Mouse (Mus musculus): ENCODE measurements around the gene Mc1r. TPM values are rescaled to one million over a fixed set of nuclear protein-coding genes. Genes with fewer than 3 reads are reported as not detected.
A peak's percentile ranks its signal among the peaks of the same experiment; 100 is the strongest.

The Mc1r gene
- total RNA-seq (2017): not detected in 3 replicates

GRCm38 (mm10) chr8:123406786-123407185 lies at the start of gene Mc1r:
TSS of gene Mc1r (plus strand) at chr8:123407107.
- ATAC-seq (replicated peaks; ENCODE audit: insufficient number of reproducible peaks, low FRiP score, low TSS enrichment, poor library complexity, severe bottlenecking): 0 out of 2 replicates have a peak, but pooled peaks have one; percentile 42

GRCm38 (mm10) chr8:123361082-123361739 lies 45.7 kb upstream of the Mc1r start:
- ATAC-seq (replicated peaks; ENCODE audit: insufficient number of reproducible peaks, low FRiP score, low TSS enrichment, poor library complexity, severe bottlenecking): peak; percentile 88

GRCm38 (mm10) chr8:123373403-123374238 lies 33.3 kb upstream of the Mc1r start, which contains the start of gene Tcf25:
TSS of gene Tcf25 (plus strand) at chr8:123373753.
- ATAC-seq (replicated peaks; ENCODE audit: insufficient number of reproducible peaks, low FRiP score, low TSS enrichment, poor library complexity, severe bottlenecking): peak; percentile 69

GRCm38 (mm10) chr8:123374239-123374578 lies 32.7 kb upstream of the Mc1r start:
- ATAC-seq (replicated peaks; ENCODE audit: insufficient number of reproducible peaks, low FRiP score, low TSS enrichment, poor library complexity, severe bottlenecking): peak; percentile 86

- no peak for ATAC-seq (replicated peaks; ENCODE audit: insufficient number of reproducible peaks, low FRiP score, low TSS enrichment, poor library complexity, severe bottlenecking)
Measured at GRCm38 (mm10) chr8:123375701-123376100, 31.2 kb upstream of the Mc1r start.

- ATAC-seq (replicated peaks; ENCODE audit: insufficient number of reproducible peaks, low FRiP score, low TSS enrichment, poor library complexity, severe bottlenecking): no peak
Measured at GRCm38 (mm10) chr8:123376106-123376505, 30.8 kb upstream of the Mc1r start.

GRCm38 (mm10) chr8:123381711-123382110 lies 25.2 kb upstream of the Mc1r start:
- no peak for ATAC-seq (replicated peaks; ENCODE audit: insufficient number of reproducible peaks, low FRiP score, low TSS enrichment, poor library complexity, severe bottlenecking)

- no peak for ATAC-seq (replicated peaks; ENCODE audit: insufficient number of reproducible peaks, low FRiP score, low TSS enrichment, poor library complexity, severe bottlenecking)
Measured at GRCm38 (mm10) chr8:123382516-123382915, 24.4 kb upstream of the Mc1r start.

GRCm38 (mm10) chr8:123384883-123385540 lies 21.9 kb upstream of the Mc1r start:
- 0 out of 2 replicates have a peak, but pooled peaks have one; percentile 37 for ATAC-seq (replicated peaks; ENCODE audit: insufficient number of reproducible peaks, low FRiP score, low TSS enrichment, poor library complexity, severe bottlenecking)

GRCm38 (mm10) chr8:123387041-123387440 lies 19.9 kb upstream of the Mc1r start:
- ATAC-seq (replicated peaks; ENCODE audit: insufficient number of reproducible peaks, low FRiP score, low TSS enrichment, poor library complexity, severe bottlenecking): no peak

- no peak for ATAC-seq (replicated peaks; ENCODE audit: insufficient number of reproducible peaks, low FRiP score, low TSS enrichment, poor library complexity, severe bottlenecking)
Measured at GRCm38 (mm10) chr8:123387801-123388200, 19.1 kb upstream of the Mc1r start.

GRCm38 (mm10) chr8:123389026-123389425 lies 17.9 kb upstream of the Mc1r start:
- no peak for ATAC-seq (replicated peaks; ENCODE audit: insufficient number of reproducible peaks, low FRiP score, low TSS enrichment, poor library complexity, severe bottlenecking)

GRCm38 (mm10) chr8:123398308-123398707 lies 8.6 kb upstream of the Mc1r start:
- ATAC-seq (replicated peaks; ENCODE audit: insufficient number of reproducible peaks, low FRiP score, low TSS enrichment, poor library complexity, severe bottlenecking): no peak

- no peak for ATAC-seq (replicated peaks; ENCODE audit: insufficient number of reproducible peaks, low FRiP score, low TSS enrichment, poor library complexity, severe bottlenecking)
Measured at GRCm38 (mm10) chr8:123401936-123402335, 5.0 kb upstream of the Mc1r start.

GRCm38 (mm10) chr8:123402730-123403326 lies 4.1 kb upstream of the Mc1r start:
- no peak for ATAC-seq (replicated peaks; ENCODE audit: insufficient number of reproducible peaks, low FRiP score, low TSS enrichment, poor library complexity, severe bottlenecking)

- ATAC-seq (replicated peaks; ENCODE audit: insufficient number of reproducible peaks, low FRiP score, low TSS enrichment, poor library complexity, severe bottlenecking): no peak
Measured at GRCm38 (mm10) chr8:123404521-123404920, 2.4 kb upstream of the Mc1r start.

- ATAC-seq (replicated peaks; ENCODE audit: insufficient number of reproducible peaks, low FRiP score, low TSS enrichment, poor library complexity, severe bottlenecking): no peak
Measured at GRCm38 (mm10) chr8:123407612-123408011, 705 bp downstream of the Mc1r start.

GRCm38 (mm10) chr8:123408586-123409544 lies 2.0 kb downstream of the Mc1r start:
- no peak for ATAC-seq (replicated peaks; ENCODE audit: insufficient number of reproducible peaks, low FRiP score, low TSS enrichment, poor library complexity, severe bottlenecking)

Measured in monocyte, adult 5-6 weeks (primary cell).